ENCODE assay signal across 12 mouse cellular contexts in the genomic region with DNA sequence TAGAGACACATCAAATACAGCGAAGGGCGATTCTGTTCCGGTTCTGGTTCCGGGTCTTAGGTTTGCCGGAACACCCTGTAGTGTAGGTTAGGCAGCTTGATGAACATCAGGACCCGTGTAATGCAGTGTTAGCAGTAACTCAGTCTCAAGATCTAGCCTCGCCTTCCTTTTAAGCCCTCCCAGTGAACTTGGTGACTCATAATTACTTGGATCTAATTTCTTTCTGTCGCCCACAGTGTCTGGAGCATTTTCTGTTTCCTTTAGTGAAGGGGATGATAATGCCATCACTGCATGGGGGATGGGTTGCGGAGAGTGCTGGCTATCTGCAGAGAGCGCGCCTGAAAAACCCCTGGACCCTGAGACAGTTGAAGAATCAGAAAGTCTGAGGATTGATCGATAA. TPM values are rescaled to one million over a fixed set of nuclear protein-coding genes. Genes with fewer than 3 reads are reported as not detected.
DNase-seq lines count a peak whose midpoint lies in the region; ATAC-seq and TF ChIP-seq lines count a peak whose summit lies in the region.
"Had no signal": no experiment of that assay in that cellular context is flagged by ENCODE, and none has a peak within 500 bp of the region (broad histone marks: within the 10 kb centered on the region; RNA-seq: fewer than 3 reads in every experiment).

No protein-coding gene starts in this region.

- H3K9me3 ChIP-seq in forebrain, embryonic 10.5 days, result no peaks in the 10 kb centered on the region
- H3K9me3 ChIP-seq in forebrain, embryonic 12.5 days, result no peaks in the 10 kb centered on the region
- H3K9me3 ChIP-seq in lung, embryonic 16.5 days (ENCODE audit: control insufficient read depth, low read length), result no peaks in the 10 kb centered on the region
- H3K9me3 ChIP-seq in lung, postnatal 0 days (ENCODE audit: low read length), result no peaks in the 10 kb centered on the region
- H3K9me3 ChIP-seq in intestine, postnatal 0 days (ENCODE audit: control insufficient read depth), result no peaks in the 10 kb centered on the region
- H3K9me3 ChIP-seq: embryonic facial prominence, embryonic 15.5 days; kidney, embryonic 15.5 days; neural tube, embryonic 15.5 days had no signal

- H3K4me1 ChIP-seq in forebrain, embryonic 10.5 days, result peaks cover 16% of the 10 kb centered on the region
- peaks cover 7% of the 10 kb centered on the region; the same call in 1 of the 2 replicates for H3K4me1 ChIP-seq in forebrain, embryonic 12.5 days
- H3K4me1 ChIP-seq in lung, embryonic 16.5 days (replicated peaks; ENCODE audit: control insufficient read depth, insufficient read depth, low read length), result peaks cover 5% of the 10 kb centered on the region
- no peaks in the 10 kb centered on the region; the same call in 1 of the 2 replicates for H3K4me1 ChIP-seq in lung, postnatal 0 days (ENCODE audit: insufficient read depth, low read depth, low read length)
- H3K4me1 ChIP-seq in intestine, postnatal 0 days (replicated peaks; ENCODE audit: control insufficient read depth, insufficient read depth, low read length), result 0 out of 2 replicates have a peak, but pooled peaks cover 3% of the 10 kb centered on the region
- H3K4me1 ChIP-seq: neural tube, embryonic 15.5 days had no signal

- H3K27ac ChIP-seq in forebrain, embryonic 10.5 days, result peak overlapping the region; percentile 48
- H3K27ac ChIP-seq in forebrain, embryonic 12.5 days, result no peak overlapping the region
- no peak overlapping the region for H3K27ac ChIP-seq in lung, embryonic 16.5 days (ENCODE audit: low read length)
- H3K27ac ChIP-seq in lung, postnatal 0 days (ENCODE audit: low read length), result no peak overlapping the region
- no peak overlapping the region for H3K27ac ChIP-seq in intestine, postnatal 0 days (ENCODE audit: low read depth, low read length)
- H3K27ac ChIP-seq: embryonic facial prominence, embryonic 15.5 days; kidney, embryonic 15.5 days; neural tube, embryonic 15.5 days had no signal

- no peak for ATAC-seq in forebrain, embryonic 12.5 days (ENCODE audit: low FRiP score)
- no peak for ATAC-seq in lung, embryonic 16.5 days (ENCODE audit: low read depth)
- ATAC-seq in lung, postnatal 0 days, result no peak
- ATAC-seq in intestine, postnatal 0 days, result no peak; the same call in 1 of the 2 replicates
- ATAC-seq in granulocyte monocyte progenitor cell, adult 5-6 weeks (replicated peaks; ENCODE audit: poor library complexity, severe bottlenecking), result no peak

- no peaks in the 10 kb centered on the region for H3K36me3 ChIP-seq in forebrain, embryonic 10.5 days (replicated peaks)
- no peaks in the 10 kb centered on the region for H3K36me3 ChIP-seq in forebrain, embryonic 12.5 days (replicated peaks)
- H3K36me3 ChIP-seq in lung, embryonic 16.5 days (ENCODE audit: control insufficient read depth, insufficient read depth, low read length), result no peaks in the 10 kb centered on the region
- H3K36me3 ChIP-seq in lung, postnatal 0 days (ENCODE audit: insufficient read depth, low read length), result no peaks in the 10 kb centered on the region
- no peaks in the 10 kb centered on the region for H3K36me3 ChIP-seq in intestine, postnatal 0 days (ENCODE audit: control insufficient read depth, insufficient read depth)
- H3K36me3 ChIP-seq: embryonic facial prominence, embryonic 15.5 days; kidney, embryonic 15.5 days; neural tube, embryonic 15.5 days had no signal

- no peak for DNase-seq in forebrain, embryonic 10.5 days (ENCODE audit: extremely low spot score, low spot score)
- DNase-seq in lung, postnatal 0 days (ENCODE audit: low spot score), result no peak
- DNase-seq in kidney, adult 8-10 months, result no peak
- DNase-seq in right cerebral cortex, adult 2 months (ENCODE audit: low spot score in 2 of 2), result no peak
- DNase-seq: lung, postnatal 4 days had no signal

- no peak for TF ChIP-seq CTCF in lung, postnatal 0 days (IDR thresholded peaks at IDR 0.05)
- TF ChIP-seq CTCF in intestine, postnatal 0 days (IDR thresholded peaks at IDR 0.05; ENCODE audit: low read depth), result no peak

- H3K4me2 ChIP-seq in forebrain, embryonic 12.5 days, result no peak overlapping the region; the same call in 1 of the 2 replicates
- H3K4me2 ChIP-seq in lung, embryonic 16.5 days (ENCODE audit: low read depth, low read length), result 0 out of 2 replicates have a peak overlapping the region, but pooled peaks have one; percentile 9
- H3K4me2 ChIP-seq in lung, postnatal 0 days (replicated peaks; ENCODE audit: low read depth, low read length), result no peak overlapping the region
- peak overlapping the region; percentile 49 for H3K4me2 ChIP-seq in intestine, postnatal 0 days (replicated peaks; ENCODE audit: low read depth)
- H3K4me2 ChIP-seq: kidney, embryonic 15.5 days; neural tube, embryonic 15.5 days had no signal

- WGBS in forebrain, embryonic 10.5 days, result 60% methylated on average over 12 of the region's 12 CpGs
- 64% methylated on average over 12 of the region's 12 CpGs for WGBS in forebrain, embryonic 12.5 days
- WGBS in lung, embryonic 16.5 days, result 66% methylated on average over 12 of the region's 12 CpGs
- 67% methylated on average over 12 of the region's 12 CpGs for WGBS in lung, postnatal 0 days
- 59% methylated on average over 12 of the region's 12 CpGs for WGBS in intestine, postnatal 0 days

- H3K27me3 ChIP-seq in forebrain, embryonic 10.5 days (ENCODE audit: poor library complexity, severe bottlenecking), result no peaks in the 10 kb centered on the region
- H3K27me3 ChIP-seq in forebrain, embryonic 12.5 days, result no peaks in the 10 kb centered on the region
- no peaks in the 10 kb centered on the region for H3K27me3 ChIP-seq in lung, embryonic 16.5 days (ENCODE audit: control insufficient read depth, insufficient read depth, low read depth, low read length)
- no peaks in the 10 kb centered on the region for H3K27me3 ChIP-seq in lung, postnatal 0 days (replicated peaks; ENCODE audit: insufficient read depth, low read length)
- no peaks in the 10 kb centered on the region for H3K27me3 ChIP-seq in intestine, postnatal 0 days (replicated peaks; ENCODE audit: control insufficient read depth, insufficient read depth, low read length)
- H3K27me3 ChIP-seq: embryonic facial prominence, embryonic 15.5 days; kidney, embryonic 15.5 days; neural tube, embryonic 15.5 days had no signal

- no peak overlapping the region for H3K9ac ChIP-seq in forebrain, embryonic 12.5 days
- H3K9ac ChIP-seq in lung, embryonic 16.5 days (ENCODE audit: low read length), result no peak overlapping the region
- no peak overlapping the region for H3K9ac ChIP-seq in lung, postnatal 0 days (replicated peaks; ENCODE audit: low read depth)
- no peak overlapping the region for H3K9ac ChIP-seq in intestine, postnatal 0 days (ENCODE audit: low read depth, low read length)
- H3K9ac ChIP-seq: embryonic facial prominence, embryonic 15.5 days; kidney, embryonic 15.5 days; neural tube, embryonic 15.5 days had no signal

- H3K4me3 ChIP-seq in forebrain, embryonic 10.5 days, result no peak overlapping the region
- H3K4me3 ChIP-seq in forebrain, embryonic 12.5 days (replicated peaks), result no peak overlapping the region
- no peak overlapping the region for H3K4me3 ChIP-seq in lung, embryonic 16.5 days (ENCODE audit: low read length)
- H3K4me3 ChIP-seq in lung, postnatal 0 days (ENCODE audit: low read depth, low read length), result no peak overlapping the region
- H3K4me3 ChIP-seq in intestine, postnatal 0 days (ENCODE audit: low read depth, low read length), result no peak overlapping the region
- H3K4me3 ChIP-seq: embryonic facial prominence, embryonic 15.5 days; kidney, embryonic 15.5 days; neural tube, embryonic 15.5 days had no signal

- TF ChIP-seq EP300 in lung, postnatal 0 days (IDR thresholded peaks at IDR 0.05), result no peak

RNA-seq across cellular contexts. Expression of gene Frs2, which starts 26.3 kb away (rescaled TPM):
- polyA plus RNA-seq in forebrain, embryonic 10.5 days (2016; fragmentation: Nextera tagmentation; extraction: Ambion mirVana), result 15.8 and 18.1 TPM in 2 replicates
- polyA plus RNA-seq in forebrain, embryonic 12.5 days (2016; fragmentation: Nextera tagmentation; extraction: Ambion mirVana), result 23.6 and 25.6 TPM in 2 replicates
- 19.4 and 20.8 TPM in 2 replicates for polyA plus RNA-seq in lung, embryonic 16.5 days (2015; fragmentation: Nextera tagmentation; extraction: Ambion mirVana)
- polyA plus RNA-seq in lung, postnatal 0 days (2015; fragmentation: Nextera tagmentation; extraction: Ambion mirVana), result 18.8 and 21.9 TPM in 2 replicates
- polyA plus RNA-seq in intestine, postnatal 0 days (2015; fragmentation: Nextera tagmentation; extraction: Ambion mirVana), result 17.9 and 18.5 TPM in 2 replicates
- 32.6 and 36.4 TPM in 2 replicates for total RNA-seq in granulocyte monocyte progenitor cell, adult 5-6 weeks (2014; fragmentation: Nextera tagmentation)
- total RNA-seq in granulocyte monocyte progenitor cell, adult 5-6 weeks (2017), result 12.1 and 12.9 TPM in 2 replicates

RNA-seq across cellular contexts. Expression of gene Yeats4, which starts 49.7 kb away (rescaled TPM):
- polyA plus RNA-seq in forebrain, embryonic 10.5 days (2016; fragmentation: Nextera tagmentation; extraction: Ambion mirVana), result 122 and 123 TPM in 2 replicates
- polyA plus RNA-seq in forebrain, embryonic 12.5 days (2016; fragmentation: Nextera tagmentation; extraction: Ambion mirVana), result 140 and 144 TPM in 2 replicates
- 53.2 and 56.5 TPM in 2 replicates for polyA plus RNA-seq in lung, embryonic 16.5 days (2015; fragmentation: Nextera tagmentation; extraction: Ambion mirVana)
- polyA plus RNA-seq in lung, postnatal 0 days (2015; fragmentation: Nextera tagmentation; extraction: Ambion mirVana), result 49.7 and 52.8 TPM in 2 replicates
- 41.6 and 43.5 TPM in 2 replicates for polyA plus RNA-seq in intestine, postnatal 0 days (2015; fragmentation: Nextera tagmentation; extraction: Ambion mirVana)
- 54.8 and 84.5 TPM in 2 replicates for total RNA-seq in granulocyte monocyte progenitor cell, adult 5-6 weeks (2014; fragmentation: Nextera tagmentation)
- total RNA-seq in granulocyte monocyte progenitor cell, adult 5-6 weeks (2017), result 94.3 and 101 TPM in 2 replicates

Comparison
In these comparisons a context has a peak if more than half of its experiments do, and no peak if none do; other contexts are left out.
1. H3K4me2 ChIP-seq: peak in lung, embryonic 16.5 days (single experiment) and intestine, postnatal 0 days (single experiment); none in forebrain, embryonic 12.5 days (single experiment) and lung, postnatal 0 days (single experiment).